In the genomic region with DNA sequence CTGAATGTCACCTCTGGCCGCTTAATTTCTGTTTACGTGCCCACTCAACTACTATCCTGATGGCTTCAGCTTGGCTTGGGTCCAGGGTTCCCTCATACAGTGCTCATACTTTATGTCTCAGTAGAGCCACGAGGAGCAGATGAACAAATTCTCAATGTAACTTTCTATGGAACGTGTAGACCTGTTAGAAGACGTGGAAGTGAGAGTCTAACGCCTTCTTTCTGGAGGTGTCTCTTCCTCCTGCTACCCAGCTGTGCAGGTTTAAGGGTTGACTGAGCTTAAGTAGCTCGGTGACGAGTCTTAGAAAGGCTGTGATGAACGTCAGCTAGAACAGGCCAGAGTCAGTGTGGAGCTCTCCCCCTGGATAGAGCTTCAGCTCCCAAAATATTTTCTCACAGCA, we compare ENCODE assay signal across 28 mouse cellular contexts. TPM values are rescaled to one million over a fixed set of nuclear protein-coding genes. Genes with fewer than 3 reads are reported as not detected.
"Had no signal": no experiment of that assay in that cellular context is flagged by ENCODE, and none has a peak within 500 bp of the region (broad histone marks: within the 10 kb centered on the region; RNA-seq: fewer than 3 reads in every experiment).

No protein-coding gene starts in this region.

- DNase-seq: gastrocnemius, postnatal 14 days; gastrocnemius, postnatal 36 days; heart, adult 18-20 months; heart, postnatal 10 days; heart, postnatal 36 days; kidney, adult 11 months; kidney, adult 2 months; kidney, adult 9 months; kidney, postnatal 14 days; kidney, postnatal 36 days; layer of hippocampus, adult 9-11 months; layer of hippocampus, postnatal 36 days; liver had no signal

- H3K36me3 ChIP-seq: heart, embryonic 10.5 days; heart, embryonic 12.5 days; hindbrain, embryonic 13.5 days; hindbrain, embryonic 15.5 days; kidney, embryonic 15.5 days; limb, embryonic 10.5 days; limb, embryonic 12.5 days had no signal

- H3K27me3 ChIP-seq: hindbrain, embryonic 15.5 days; kidney, embryonic 15.5 days; limb, embryonic 12.5 days had no signal

- H3K9me3 ChIP-seq: heart, embryonic 10.5 days; heart, embryonic 12.5 days; hindbrain, embryonic 13.5 days; hindbrain, embryonic 15.5 days; kidney, embryonic 15.5 days; limb, embryonic 10.5 days; limb, embryonic 12.5 days had no signal

- H3K27ac ChIP-seq: heart, embryonic 10.5 days; hindbrain, embryonic 13.5 days; hindbrain, embryonic 15.5 days; hindbrain, postnatal 0 days; kidney, embryonic 15.5 days; kidney, postnatal 0 days; limb, embryonic 10.5 days; limb, embryonic 12.5 days had no signal

- H3K9ac ChIP-seq: heart, embryonic 12.5 days; hindbrain, embryonic 13.5 days; hindbrain, embryonic 15.5 days; kidney, embryonic 15.5 days; limb, embryonic 12.5 days had no signal

- H3K4me3 ChIP-seq: heart, embryonic 10.5 days; heart, embryonic 12.5 days; hindbrain, embryonic 13.5 days; hindbrain, embryonic 15.5 days; kidney, embryonic 15.5 days; limb, embryonic 10.5 days; limb, embryonic 12.5 days had no signal

- H3K4me2 ChIP-seq: heart, embryonic 12.5 days; hindbrain, embryonic 13.5 days; hindbrain, embryonic 15.5 days; kidney, embryonic 15.5 days; limb, embryonic 12.5 days had no signal

RNA-seq across cellular contexts. Expression of gene Gm10190, which starts 4.7 kb away (rescaled TPM):
- total RNA-seq: gastrocnemius, adult 18-20 months; gastrocnemius, adult 8-10 months; gastrocnemius, postnatal 14 days; gastrocnemius, postnatal 36 days; heart, adult 18-20 months; heart, adult 8-10 months; heart, postnatal 36 days; hematopoietic stem cell, adult 5-6 weeks; hindbrain, postnatal 0 days; left cerebral cortex, adult 18-20 months had no signal
- polyA plus RNA-seq: kidney, adult 2 months; large intestine, adult 2 months had no signal
